Mouse (Mus musculus): Measurements from ENCODE around the gene Clasrp. TPM values are rescaled to one million over a fixed set of nuclear protein-coding genes. Genes with fewer than 3 reads are reported as not detected.

Gene Clasrp
- 19.1 and 20.8 TPM in 2 replicates for polyA plus RNA-seq (2012; rRNA removed)

DNA sequence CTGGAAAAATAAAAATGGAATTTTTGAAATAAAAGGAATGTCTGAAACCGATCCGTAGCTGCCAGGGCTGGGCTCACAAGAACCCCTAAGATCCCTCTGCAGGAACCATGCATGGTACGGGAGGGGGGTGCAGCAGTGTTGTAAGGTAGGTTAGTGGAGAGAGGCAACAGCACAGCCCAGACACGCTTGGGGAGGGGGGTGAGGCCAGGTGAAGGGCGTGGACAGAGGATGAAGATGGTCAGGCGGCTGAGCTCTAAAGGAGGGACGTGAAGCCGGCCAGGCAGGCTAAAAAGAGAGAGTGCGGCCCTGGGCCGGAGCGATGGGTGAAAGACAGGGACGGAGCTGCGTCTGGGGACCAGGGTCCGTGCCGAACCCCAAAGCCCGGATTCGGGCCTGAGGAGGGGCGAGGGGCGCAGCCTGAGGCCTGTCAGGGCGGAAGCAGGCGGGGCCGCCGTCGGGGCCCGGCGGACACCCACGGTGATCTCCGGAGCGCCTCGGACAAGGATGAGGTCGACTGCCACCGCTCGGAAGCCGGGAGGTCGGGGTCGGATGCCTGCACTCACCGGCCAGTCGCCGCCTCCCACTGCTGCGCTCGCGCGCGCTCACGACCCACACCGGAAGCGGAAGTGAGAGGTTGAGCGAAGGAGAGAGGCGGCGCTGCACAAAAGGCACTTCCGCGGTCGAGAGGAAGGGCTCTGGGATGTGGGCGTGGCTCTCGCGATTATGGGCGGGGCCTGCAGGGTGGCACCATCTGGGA lies at the start of gene Clasrp:
Clasrp (minus strand) TSS at position 638 of the 757 bp plus-strand sequence.

DNA sequence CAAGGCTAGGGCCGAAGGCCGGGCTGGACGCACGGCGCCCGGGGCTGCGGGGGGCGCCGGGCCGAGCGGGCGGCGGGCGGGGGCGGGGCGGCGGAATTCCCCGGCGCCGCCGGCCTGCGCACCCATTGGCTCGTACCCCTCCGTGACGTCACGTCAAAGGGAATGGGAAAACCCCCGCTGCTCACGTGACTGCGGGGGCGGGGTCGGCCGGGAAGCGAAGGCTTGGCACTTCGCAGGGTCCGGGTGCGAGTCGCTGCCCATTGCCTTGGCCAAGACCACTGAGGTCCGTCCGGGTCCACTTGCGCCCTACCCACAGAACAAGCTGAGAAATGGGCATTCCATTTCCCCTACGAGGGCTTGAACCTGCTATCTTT lies 25.1 kb upstream of the Clasrp start, which contains the start of gene Relb:
Relb (minus strand) TSS at position 78 of the 374 bp plus-strand sequence.

DNA sequence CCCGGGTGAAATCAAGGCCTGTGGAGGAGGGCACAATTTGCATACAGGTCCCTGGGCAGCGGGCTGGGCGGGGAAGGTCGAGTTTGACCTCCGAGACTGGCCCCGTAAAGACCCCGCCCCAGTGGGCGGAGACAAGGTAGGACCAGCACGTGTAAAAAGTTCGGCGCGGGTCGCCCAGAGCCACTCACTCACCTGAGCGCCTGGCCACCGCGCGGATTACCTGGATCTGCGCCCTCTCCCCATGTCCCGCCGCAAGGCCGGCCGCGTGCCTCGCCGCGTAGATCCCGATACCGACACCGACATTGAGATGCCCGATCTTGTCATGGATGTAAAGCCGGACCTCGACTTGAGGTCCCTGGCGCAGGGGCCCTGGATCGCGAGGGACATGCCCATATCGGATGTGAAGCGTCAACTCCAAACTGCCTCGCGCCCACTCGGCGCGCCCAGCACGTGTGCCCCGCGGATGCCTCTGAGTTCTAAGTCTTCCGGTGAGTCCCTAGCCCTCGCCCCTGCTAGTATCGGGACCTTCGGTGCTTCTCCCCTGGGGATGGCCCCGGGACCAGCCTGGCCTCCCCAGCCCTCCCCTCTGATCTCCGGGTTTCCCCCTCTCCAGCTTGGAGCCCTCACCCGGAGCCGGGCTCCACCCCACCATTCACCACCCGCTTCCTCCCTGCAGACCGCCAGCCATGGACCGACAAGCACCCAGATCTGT lies 27.0 kb downstream of the Clasrp start, which contains the start of the genes Zfp296 and Gemin7:
Zfp296 (plus strand) TSS at position 147 of the 712 bp plus-strand sequence.
Gemin7 (minus strand) TSS at position 455 of the 712 bp plus-strand sequence.

DNA sequence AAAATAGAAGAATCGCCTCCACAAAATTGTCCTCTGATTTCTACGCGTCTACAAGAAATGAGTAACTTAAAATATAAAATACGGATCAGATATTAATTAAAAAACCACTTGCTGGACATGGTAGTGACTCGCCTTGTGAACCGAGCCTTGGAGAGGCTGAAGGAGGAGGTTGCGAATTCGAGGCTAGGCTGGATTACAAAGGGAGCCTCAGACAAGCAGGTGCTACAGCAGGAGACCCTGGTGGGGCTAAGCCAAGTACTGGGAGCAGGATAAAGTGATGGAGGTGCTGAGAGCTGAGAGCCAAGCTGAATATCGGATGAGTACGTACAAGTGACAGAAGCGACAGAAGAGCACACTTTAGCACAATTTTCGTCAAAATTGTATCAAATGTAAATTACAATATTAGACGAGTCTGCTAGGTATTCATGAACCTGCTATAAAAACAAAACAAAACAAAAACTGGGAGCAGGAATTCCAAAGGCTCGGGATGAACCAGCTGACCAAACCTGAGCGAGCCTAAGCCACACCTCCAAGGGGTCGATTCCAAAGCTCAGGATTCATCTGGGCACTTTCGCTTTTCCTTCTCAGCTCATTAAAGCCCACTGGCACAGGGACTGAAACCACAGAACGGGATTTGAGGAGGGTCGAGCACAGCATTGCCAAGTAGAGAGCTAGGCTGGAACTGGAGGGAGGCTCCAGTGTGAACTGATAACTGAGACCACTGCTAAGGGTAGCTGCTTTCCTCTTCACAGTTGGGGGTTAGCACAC lies 41.5 kb downstream of the Clasrp start, which contains the start of gene Ppp1r37:
Ppp1r37 (minus strand) TSS at position 434 of the 768 bp plus-strand sequence.

Other genes starting within 250 kb of the Clasrp start
- gene Cd3eap, start 245.0 kb downstream of the Clasrp start, polyA plus RNA-seq (2012; rRNA removed) = 7.3 and 7.5 TPM in 2 replicates
- gene Ppp1r13l, start 244.7 kb downstream of the Clasrp start, polyA plus RNA-seq (2012; rRNA removed) = 1.7 and 1.9 TPM in 2 replicates
- gene Ercc2, start 222.5 kb downstream of the Clasrp start, polyA plus RNA-seq (2012; rRNA removed) = 9.9 and 11.5 TPM in 2 replicates
- 0.16 and 0.23 TPM in 2 replicates for gene Klc3, start 200.4 kb downstream of the Clasrp start, polyA plus RNA-seq (2012; rRNA removed)
- gene Ckm, start 199.7 kb downstream of the Clasrp start, polyA plus RNA-seq (2012; rRNA removed) = 0.14 and 5.3 TPM in 2 replicates
- gene Mark4, start 145.7 kb downstream of the Clasrp start, polyA plus RNA-seq (2012; rRNA removed) = 2.2 and 2.6 TPM in 2 replicates
- gene Exoc3l2, start 141.2 kb downstream of the Clasrp start, polyA plus RNA-seq (2012; rRNA removed) = 1.7 and 1.9 TPM in 2 replicates
- gene Bloc1s3, start 96.1 kb downstream of the Clasrp start, polyA plus RNA-seq (2012; rRNA removed) = 1.8 and 2.1 TPM in 2 replicates
- gene Trappc6a, start 96.1 kb downstream of the Clasrp start, polyA plus RNA-seq (2012; rRNA removed) = 19.8 and 25.1 TPM in 2 replicates
- 0.03 TPM in 2 replicates for gene Nkpd1, start 86.6 kb downstream of the Clasrp start, polyA plus RNA-seq (2012; rRNA removed)
- 17.7 and 19.6 TPM in 2 replicates for gene Ppp1r37, start 41.4 kb downstream of the Clasrp start, polyA plus RNA-seq (2012; rRNA removed)
- gene Zfp296, start 27.2 kb downstream of the Clasrp start, polyA plus RNA-seq (2012; rRNA removed) = 0.66 and 0.83 TPM in 2 replicates
- gene Gemin7, start 26.9 kb downstream of the Clasrp start, polyA plus RNA-seq (2012; rRNA removed) = 29.5 and 35.4 TPM in 2 replicates
- 1.3 and 1.5 TPM in 2 replicates for gene Relb, start 25.0 kb upstream of the Clasrp start, polyA plus RNA-seq (2012; rRNA removed)
- 19.1 and 22.8 TPM in 2 replicates for gene Clptm1, start 60.5 kb upstream of the Clasrp start, polyA plus RNA-seq (2012; rRNA removed)
- 439 and 482 TPM in 2 replicates for gene Apoc2, start 73.5 kb upstream of the Clasrp start, polyA plus RNA-seq (2012; rRNA removed)
- gene Gm44805, start 76.9 kb upstream of the Clasrp start, polyA plus RNA-seq (2012; rRNA removed) = 2.8 and 3.9 TPM in 2 replicates
- gene Apoc4, start 77.0 kb upstream of the Clasrp start, polyA plus RNA-seq (2012; rRNA removed) = 77.5 and 93.8 TPM in 2 replicates
- gene Apoc1, start 88.2 kb upstream of the Clasrp start, polyA plus RNA-seq (2012; rRNA removed) = 191 and 192 TPM in 2 replicates
- 2,192 and 2,254 TPM in 2 replicates for gene Apoe, start 94.7 kb upstream of the Clasrp start, polyA plus RNA-seq (2012; rRNA removed)
- 46.5 and 58.9 TPM in 2 replicates for gene Tomm40, start 111.0 kb upstream of the Clasrp start, polyA plus RNA-seq (2012; rRNA removed)
- 7.6 and 8.0 TPM in 2 replicates for gene Nectin2, start 146.0 kb upstream of the Clasrp start, polyA plus RNA-seq (2012; rRNA removed)
- gene Bcam, start 166.5 kb upstream of the Clasrp start, polyA plus RNA-seq (2012; rRNA removed) = 5.7 and 6.1 TPM in 2 replicates
- gene Cblc, start 192.3 kb upstream of the Clasrp start, polyA plus RNA-seq (2012; rRNA removed) = 0.78 and 0.98 TPM in 2 replicates
- gene Bcl3, start 218.3 kb upstream of the Clasrp start, polyA plus RNA-seq (2012; rRNA removed) = 2.6 TPM in 2 replicates
- 0.03 TPM in 1 of 2 replicates, not detected in the other for gene Gm19345, start 247.5 kb upstream of the Clasrp start, polyA plus RNA-seq (2012; rRNA removed)

Measured in liver, embryonic 14 days (tissue).